ENCODE assay signal across 8 mouse cellular contexts in genomic region chr1:187300626-187301025, GRCm38 (mm10).
DNase-seq lines count a peak whose midpoint lies in the region; ATAC-seq and TF ChIP-seq lines count a peak whose summit lies in the region.

No protein-coding gene starts in this region.

- H3K36me3 ChIP-seq in hindbrain, embryonic 15.5 days: no peaks in the 10 kb centered on the region
- no peaks in the 10 kb centered on the region for H3K36me3 ChIP-seq in hindbrain, embryonic 14.5 days (replicated peaks; ENCODE audit: control insufficient read depth, insufficient read depth)
- no peaks in the 10 kb centered on the region for H3K36me3 ChIP-seq in intestine, embryonic 16.5 days (ENCODE audit: control insufficient read depth, insufficient read depth, low read length)
- H3K36me3 ChIP-seq in limb, embryonic 10.5 days: no peaks in the 10 kb centered on the region
- no peaks in the 10 kb centered on the region for H3K36me3 ChIP-seq in lung, postnatal 0 days (ENCODE audit: insufficient read depth, low read length)

- 48% methylated on average over 5 of the region's 5 CpGs for WGBS in hindbrain, embryonic 15.5 days
- 51% methylated on average over 5 of the region's 5 CpGs for WGBS in hindbrain, embryonic 14.5 days
- 51% methylated on average over 5 of the region's 5 CpGs for WGBS in intestine, embryonic 16.5 days
- WGBS in limb, embryonic 10.5 days: 70% methylated on average over 5 of the region's 5 CpGs
- 55% methylated on average over 5 of the region's 5 CpGs for WGBS in lung, postnatal 0 days

- H3K9ac ChIP-seq in hindbrain, embryonic 15.5 days: no peak overlapping the region
- H3K9ac ChIP-seq in hindbrain, embryonic 14.5 days: no peak overlapping the region
- H3K9ac ChIP-seq in intestine, embryonic 16.5 days (ENCODE audit: low read depth, low read length): no peak overlapping the region
- H3K9ac ChIP-seq in lung, postnatal 0 days (replicated peaks; ENCODE audit: low read depth): no peak overlapping the region

- intact Hi-C loops in gastrocnemius, adult 2 months (cut with DNase I): no loop called here

- TF ChIP-seq EP300 in lung, postnatal 0 days (IDR thresholded peaks at IDR 0.05): no peak

- no peaks in the 10 kb centered on the region for H3K9me3 ChIP-seq in hindbrain, embryonic 15.5 days
- no peaks in the 10 kb centered on the region for H3K9me3 ChIP-seq in hindbrain, embryonic 14.5 days (ENCODE audit: control insufficient read depth, low read length)
- H3K9me3 ChIP-seq in intestine, embryonic 16.5 days (ENCODE audit: control insufficient read depth, low read length): no peaks in the 10 kb centered on the region
- H3K9me3 ChIP-seq in limb, embryonic 10.5 days (replicated peaks): no peaks in the 10 kb centered on the region
- no peaks in the 10 kb centered on the region for H3K9me3 ChIP-seq in lung, postnatal 0 days (ENCODE audit: low read length)

- ATAC-seq in hindbrain, embryonic 15.5 days (ENCODE audit: low FRiP score, low read depth): peak; percentile 61; the same call in 1 of the 2 replicates
- no peak; the same call in 1 of the 2 replicates for ATAC-seq in hindbrain, embryonic 14.5 days (ENCODE audit: low FRiP score)
- 0 out of 2 replicates have a peak, but pooled peaks have one; percentile 40 for ATAC-seq in intestine, embryonic 16.5 days
- ATAC-seq in lung, postnatal 0 days: no peak

- no peak for TF ChIP-seq POLR2A in brain, embryonic 14.5 days (IDR thresholded peaks at IDR 0.05; ENCODE audit: borderline replicate concordance, extremely low read depth, insufficient read depth, insufficient read length, poor library complexity, severe bottlenecking)

- no peak for DNase-seq in hindbrain, embryonic 14.5 days (ENCODE audit: low spot score)
- DNase-seq in brain, embryonic 14.5 days (ENCODE audit: low read depth): peak; percentile 68
- no peak for DNase-seq in limb, embryonic 10.5 days (ENCODE audit: low spot score)
- no peak for DNase-seq in lung, postnatal 0 days (ENCODE audit: low spot score)
- no peak for DNase-seq in gastrocnemius, adult 2 months
- no peak for DNase-seq in heart, adult 9 months (ENCODE audit: low spot score in 2 of 2)

- H3K4me2 ChIP-seq in hindbrain, embryonic 15.5 days: no peak overlapping the region
- no peak overlapping the region for H3K4me2 ChIP-seq in hindbrain, embryonic 14.5 days (replicated peaks)
- H3K4me2 ChIP-seq in intestine, embryonic 16.5 days (ENCODE audit: low read depth, low read length): no peak overlapping the region
- H3K4me2 ChIP-seq in lung, postnatal 0 days (replicated peaks; ENCODE audit: low read depth, low read length): no peak overlapping the region

- no peak overlapping the region for H3K4me3 ChIP-seq in hindbrain, embryonic 15.5 days
- H3K4me3 ChIP-seq in hindbrain, embryonic 14.5 days (replicated peaks; ENCODE audit: low read length): no peak overlapping the region
- no peak overlapping the region for H3K4me3 ChIP-seq in intestine, embryonic 16.5 days (ENCODE audit: low read length)
- H3K4me3 ChIP-seq in limb, embryonic 10.5 days: no peak overlapping the region
- no peak overlapping the region for H3K4me3 ChIP-seq in lung, postnatal 0 days (ENCODE audit: low read depth, low read length)
- H3K4me3 ChIP-seq in gastrocnemius, adult 2 months: no peak overlapping the region

- TF ChIP-seq CTCF in brain, embryonic 14.5 days (IDR thresholded peaks at IDR 0.05; ENCODE audit: borderline replicate concordance, extremely low read depth, insufficient read depth, insufficient read length): no peak
- no peak for TF ChIP-seq CTCF in lung, postnatal 0 days (IDR thresholded peaks at IDR 0.05)
- TF ChIP-seq CTCF in gastrocnemius, adult 2 months (IDR thresholded peaks at IDR 0.05): no peak

- peak overlapping the region; percentile 45; the same call in 1 of the 2 replicates for H3K27ac ChIP-seq in hindbrain, embryonic 15.5 days (replicated peaks)
- no peak overlapping the region for H3K27ac ChIP-seq in hindbrain, embryonic 14.5 days
- peak overlapping the region; percentile 23; the same call in 1 of the 2 replicates for H3K27ac ChIP-seq in intestine, embryonic 16.5 days (ENCODE audit: low read length)
- peak overlapping the region; percentile 61 for H3K27ac ChIP-seq in limb, embryonic 10.5 days
- no peak overlapping the region for H3K27ac ChIP-seq in lung, postnatal 0 days (ENCODE audit: low read length)
- no peak overlapping the region for H3K27ac ChIP-seq in gastrocnemius, adult 2 months

- peaks cover 5% of the 10 kb centered on the region for H3K4me1 ChIP-seq in hindbrain, embryonic 15.5 days (replicated peaks)
- H3K4me1 ChIP-seq in hindbrain, embryonic 14.5 days (replicated peaks; ENCODE audit: control insufficient read depth, insufficient read depth, low read length): 0 out of 2 replicates have a peak, but pooled peaks cover 5% of the 10 kb centered on the region
- H3K4me1 ChIP-seq in intestine, embryonic 16.5 days (ENCODE audit: control insufficient read depth, insufficient read depth, low read length): peaks cover 5% of the 10 kb centered on the region
- peaks cover 12% of the 10 kb centered on the region for H3K4me1 ChIP-seq in limb, embryonic 10.5 days
- H3K4me1 ChIP-seq in lung, postnatal 0 days (ENCODE audit: insufficient read depth, low read depth, low read length): no peaks in the 10 kb centered on the region

- no peaks in the 10 kb centered on the region for H3K27me3 ChIP-seq in hindbrain, embryonic 15.5 days
- H3K27me3 ChIP-seq in hindbrain, embryonic 14.5 days (ENCODE audit: control insufficient read depth, insufficient read depth, low read length): no peaks in the 10 kb centered on the region
- H3K27me3 ChIP-seq in intestine, embryonic 16.5 days (replicated peaks; ENCODE audit: control insufficient read depth, insufficient read depth, low read length): no peaks in the 10 kb centered on the region
- no peaks in the 10 kb centered on the region for H3K27me3 ChIP-seq in limb, embryonic 10.5 days (ENCODE audit: low read depth, poor library complexity, severe bottlenecking)
- H3K27me3 ChIP-seq in lung, postnatal 0 days (replicated peaks; ENCODE audit: insufficient read depth, low read length): no peaks in the 10 kb centered on the region

Comparison
In these comparisons a context has a peak if more than half of its experiments do, and no peak if none do; other contexts are left out.
1. ATAC-seq: peak in hindbrain, embryonic 15.5 days (single experiment) and intestine, embryonic 16.5 days (single experiment); none in hindbrain, embryonic 14.5 days (single experiment) and lung, postnatal 0 days (single experiment).
2. H3K27ac ChIP-seq: peak in hindbrain, embryonic 15.5 days (single experiment), intestine, embryonic 16.5 days (single experiment) and limb, embryonic 10.5 days (single experiment); none in hindbrain, embryonic 14.5 days (single experiment), lung, postnatal 0 days (single experiment) and gastrocnemius, adult 2 months (single experiment).